Mouse (Mus musculus) ES-Bruce4 (cell line): ENCODE results near the gene Dhx9. TPM values are rescaled to one million over a fixed set of nuclear protein-coding genes. Genes with fewer than 3 reads are reported as not detected.

Experiments used
- H3K27ac ChIP-seq: 2 replicates; pipeline ENCODE4 v1.5.1; 2012; ENCODE audit warnings: low read length, inconsistent platforms; ENCODE audit not compliant: insufficient read depth
- H3K27me3 ChIP-seq: 2 replicates; pipeline ENCODE4 v1.6.1; 2012; ENCODE audit warnings: mild to moderate bottlenecking, low read length, inconsistent platforms; ENCODE audit not compliant: control insufficient read depth, poor library complexity, insufficient read depth, severe bottlenecking
- H3K36me3 ChIP-seq: 2 replicates; pipeline ENCODE4 v1.6.1; 2012; ENCODE audit warnings: inconsistent platforms, mild to moderate bottlenecking, low read length, moderate library complexity; ENCODE audit not compliant: control insufficient read depth, poor library complexity, insufficient read depth, severe bottlenecking
- H3K4me1 ChIP-seq: one replicate; pipeline ENCODE4 v1.8.1; 2011; ENCODE audit warnings: low read length; ENCODE audit not compliant: control insufficient read depth, insufficient read depth
- H3K4me3 ChIP-seq: 2 replicates; pipeline ENCODE4 v1.5.1; 2011; ENCODE audit warnings: low read depth, mild to moderate bottlenecking, low read length
- H3K9ac ChIP-seq: 2 replicates; pipeline ENCODE4 v1.6.1; 2012; ENCODE audit warnings: low read depth, mild to moderate bottlenecking, inconsistent platforms; ENCODE audit not compliant: poor library complexity, severe bottlenecking
- H3K9me3 ChIP-seq: replicated peaks from 2 replicates; pipeline ENCODE4 v1.6.1; 2012; ENCODE audit warnings: mild to moderate bottlenecking, low read length, inconsistent platforms; ENCODE audit not compliant: control insufficient read depth, poor library complexity, insufficient read depth, severe bottlenecking
- CTCF ChIP-seq: IDR thresholded peaks from one replicate; pipeline ENCODE4 v1.8.1; 2011; ENCODE audit warnings: low read depth, low read length
- EP300 ChIP-seq: IDR thresholded peaks from 2 replicates; pipeline ENCODE4 v1.6.1; 2011; ENCODE audit warnings: low read depth, low read length; ENCODE audit not compliant: insufficient read depth
- POLR2A ChIP-seq: IDR thresholded peaks from one replicate; pipeline ENCODE4 v1.8.1; 2011; ENCODE audit warnings: low read length; ENCODE audit not compliant: insufficient read depth
- polyA plus RNA-seq: library from polyadenylated mRNA; stranded (reverse); fragments of >200 nt; gene quantifications from 2 replicates; pipeline ENCODE4 v1.2.4, GENCODE M21; 2011; ENCODE audit warnings: low read depth; ENCODE audit not compliant: missing spikeins, insufficient read depth, insufficient read length

Gene Dhx9
- polyA plus RNA-seq, 1 experiment: 282 TPM

GRCm38 (mm10) chr1:153451237-153452154 is 36.0 kb downstream of the Dhx9 start:
- Histone ChIP-seq H3K36me3 (peaks cover 22% of the 10 kb centered on the region), H3K27ac (no peak overlapping the region; the same call in 1 of the 2 replicates), H3K9ac (no peak overlapping the region), H3K4me1 (no peaks in the 10 kb centered on the region), H3K9me3 (no peaks in the 10 kb centered on the region), H3K27me3 (no peaks in the 10 kb centered on the region), H3K4me3 (no peak overlapping the region)
- no peak for TF ChIP-seq EP300
- no peak for TF ChIP-seq POLR2A
- TF ChIP-seq CTCF: peak; percentile 70

DNA sequence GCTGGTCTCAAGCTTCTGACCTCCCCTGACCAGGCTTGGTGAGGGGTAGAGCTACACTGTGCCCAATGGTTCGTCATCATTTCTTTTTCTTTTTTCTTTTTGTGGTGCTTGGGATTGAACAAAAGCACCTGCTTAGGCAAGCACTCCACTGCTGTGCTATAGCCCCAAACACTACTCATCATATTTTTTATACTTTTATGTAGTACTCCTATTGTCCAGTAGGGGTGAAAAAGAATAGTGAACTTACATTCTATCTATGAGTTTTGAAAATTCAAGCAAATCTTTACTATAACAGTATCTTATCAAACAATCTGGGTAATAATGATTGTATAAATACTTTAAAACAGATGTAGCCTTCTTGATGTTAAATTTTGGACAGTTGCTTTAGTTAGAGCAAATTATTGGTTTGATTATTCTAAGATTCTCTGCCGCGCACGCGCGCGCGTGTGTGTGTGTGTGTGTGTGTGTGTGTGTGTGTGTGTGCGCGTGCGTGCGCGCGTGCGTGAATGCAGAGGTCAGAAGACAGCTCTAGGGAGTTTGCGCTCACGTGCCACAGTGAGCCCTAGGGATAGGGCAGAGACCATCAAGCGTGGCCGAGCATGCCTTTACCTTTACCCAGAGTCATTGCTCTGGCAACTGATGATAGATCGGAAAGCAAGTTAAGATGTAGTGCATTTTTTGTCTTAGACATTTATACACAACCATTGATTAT is 41.2 kb downstream of the Dhx9 start:
- no peaks in the 10 kb centered on the region for H3K27me3 ChIP-seq
- no peaks in the 10 kb centered on the region for H3K36me3 ChIP-seq
- TF ChIP-seq EP300: no peak
- no peak for TF ChIP-seq POLR2A
- no peak for TF ChIP-seq CTCF
- H3K4me1 ChIP-seq: no peaks in the 10 kb centered on the region
- no peak overlapping the region for H3K27ac ChIP-seq
- H3K9ac ChIP-seq: no peak overlapping the region
- H3K4me3 ChIP-seq: no peak overlapping the region
- no peaks in the 10 kb centered on the region for H3K9me3 ChIP-seq

DNA sequence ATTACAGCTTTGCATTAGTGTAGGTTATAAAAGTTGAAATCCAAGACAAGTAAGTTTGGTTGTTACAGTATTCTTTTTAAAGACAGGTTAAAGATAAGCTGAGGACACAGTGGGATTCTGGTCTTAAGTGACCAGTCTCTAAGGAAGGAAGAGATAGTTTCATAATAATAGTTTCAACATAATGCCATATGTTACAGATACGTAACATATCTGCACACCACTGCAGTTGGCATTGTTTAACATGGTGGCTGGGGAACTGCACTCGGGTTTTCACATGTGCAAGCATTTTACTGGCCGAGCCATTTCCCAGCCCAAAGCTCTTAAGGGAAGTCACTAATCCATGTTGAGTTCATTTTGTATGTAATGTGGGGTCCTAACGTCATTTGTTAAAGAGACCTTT is 43.8 kb downstream of the Dhx9 start:
- H3K4me1 ChIP-seq: no peaks in the 10 kb centered on the region
- H3K27ac ChIP-seq: no peak overlapping the region
- H3K36me3 ChIP-seq: no peaks in the 10 kb centered on the region
- H3K4me3 ChIP-seq: no peak overlapping the region
- H3K9me3 ChIP-seq: no peaks in the 10 kb centered on the region
- TF ChIP-seq EP300 (no peak), CTCF (no peak), POLR2A (no peak)
- no peak overlapping the region for H3K9ac ChIP-seq
- H3K27me3 ChIP-seq: no peaks in the 10 kb centered on the region

DNA sequence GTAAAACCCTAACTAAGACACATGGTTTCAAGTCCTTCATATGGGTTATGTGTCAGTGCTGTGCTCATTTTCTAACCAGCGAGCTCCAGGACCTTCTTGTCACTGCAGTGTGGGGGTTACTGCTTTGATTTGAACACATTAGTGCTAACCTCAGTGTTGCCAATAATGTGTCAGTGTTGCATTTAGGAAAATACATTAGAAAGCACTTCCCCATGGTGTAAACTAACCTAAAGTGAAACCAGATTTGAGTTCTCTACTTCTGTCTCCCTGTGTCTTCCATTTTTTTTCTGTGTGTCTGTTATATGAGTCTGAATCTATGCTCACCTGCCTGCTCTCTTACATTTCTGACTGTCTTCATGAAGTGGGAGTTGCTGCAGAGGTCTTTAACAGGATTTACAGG is 44.4 kb downstream of the Dhx9 start:
- TF ChIP-seq EP300 (no peak), CTCF (no peak), POLR2A (no peak)
- Histone ChIP-seq H3K36me3 (no peaks in the 10 kb centered on the region), H3K4me1 (no peaks in the 10 kb centered on the region), H3K27me3 (no peaks in the 10 kb centered on the region), H3K9me3 (no peaks in the 10 kb centered on the region), H3K9ac (no peak overlapping the region), H3K27ac (no peak overlapping the region), H3K4me3 (no peak overlapping the region)

GRCm38 (mm10) chr1:153441656-153442055 is 45.8 kb downstream of the Dhx9 start:
- TF ChIP-seq CTCF (no peak), EP300 (no peak), POLR2A (no peak)
- Histone ChIP-seq H3K27me3 (no peaks in the 10 kb centered on the region; the same call in 1 of the 2 replicates), H3K36me3 (no peaks in the 10 kb centered on the region), H3K27ac (no peak overlapping the region), H3K4me1 (no peaks in the 10 kb centered on the region), H3K9me3 (no peaks in the 10 kb centered on the region), H3K9ac (no peak overlapping the region), H3K4me3 (no peak overlapping the region)

DNA sequence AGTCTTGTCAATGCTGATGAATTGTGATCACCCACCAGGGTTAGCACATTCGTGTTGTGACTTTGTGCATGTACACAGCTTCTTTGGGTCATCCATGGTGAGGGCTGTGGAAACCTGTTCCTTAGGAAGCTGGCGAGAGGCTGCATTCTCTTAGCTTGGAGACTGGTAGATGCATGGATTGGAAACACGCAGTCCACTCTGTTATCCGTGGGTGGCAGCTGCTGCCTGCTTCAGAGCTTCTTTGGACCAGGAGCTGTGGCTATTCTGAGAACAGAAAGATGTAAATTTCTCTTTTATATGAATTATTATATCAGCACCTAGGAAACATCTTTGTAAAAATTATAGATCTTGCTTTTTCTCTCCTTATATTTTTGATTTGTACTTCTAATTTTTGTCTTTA is 46.7 kb downstream of the Dhx9 start:
- Histone ChIP-seq H3K36me3 (no peaks in the 10 kb centered on the region), H3K4me1 (no peaks in the 10 kb centered on the region), H3K27me3 (no peaks in the 10 kb centered on the region; the same call in 1 of the 2 replicates), H3K9ac (no peak overlapping the region), H3K4me3 (no peak overlapping the region), H3K27ac (no peak overlapping the region), H3K9me3 (no peaks in the 10 kb centered on the region)
- TF ChIP-seq EP300: no peak
- TF ChIP-seq POLR2A: no peak
- no peak for TF ChIP-seq CTCF
